Mouse (Mus musculus) gastrocnemius, adult 2 months (tissue): ENCODE data around the gene Arap1. TPM values are rescaled to one million over a fixed set of nuclear protein-coding genes. Genes with fewer than 3 reads are reported as not detected.
A peak's percentile ranks its signal among the peaks of the same experiment; 100 is the strongest.

Experiments used
- DNase-seq: peaks from one replicate; pipeline ENCODE4 v3.0.0; 2022
- H3K27ac ChIP-seq: fragments of 200-600 bp; 2 replicates; pipeline ENCODE4 v1.8.1; 2022; ENCODE audit warnings: mild to moderate bottlenecking
- H3K4me3 ChIP-seq: fragments of 200-600 bp; 2 replicates; pipeline ENCODE4 v1.8.1; 2022; ENCODE audit warnings: mild to moderate bottlenecking, moderate library complexity
- CTCF ChIP-seq: fragments of 200-600 bp; IDR thresholded peaks from 2 replicates; pipeline ENCODE4 v1.8.1; 2022; ENCODE audit warnings: antibody characterized with exemption, mild to moderate bottlenecking, moderate library complexity
- intact Hi-C: fragments of 180-260 bp; cut with DNase I; formaldehyde crosslinking; loops from one replicate; pipeline ENCODE4 v1.15.1; 2025
- total RNA-seq, 2 experiments: library from RNA; stranded (reverse); gene quantifications; 2 replicates each; pipeline ENCODE4 v1.2.3; 2021

Gene Arap1
- total RNA-seq, 2 experiments from 2014 or later, result 19.9 to 30.6 TPM

GRCm38 (mm10) chr7:101377741-101378262 lies 29.9 kb downstream of the Arap1 start:
- DNase-seq, result peak; percentile 82
- peak overlapping the region; percentile 67 for H3K4me3 ChIP-seq
- TF ChIP-seq CTCF, result no peak
- peak overlapping the region; percentile 85 for H3K27ac ChIP-seq
- intact Hi-C loops, result no loop called here

- Histone ChIP-seq H3K4me3 (peak overlapping the region; percentile 67), H3K27ac (peak overlapping the region; percentile 85)
- no peak for TF ChIP-seq CTCF
- intact Hi-C loops, result no loop called here
- DNase-seq, result no peak
Measured at GRCm38 (mm10) chr7:101378285-101378684, 30.4 kb downstream of the Arap1 start.

DNA sequence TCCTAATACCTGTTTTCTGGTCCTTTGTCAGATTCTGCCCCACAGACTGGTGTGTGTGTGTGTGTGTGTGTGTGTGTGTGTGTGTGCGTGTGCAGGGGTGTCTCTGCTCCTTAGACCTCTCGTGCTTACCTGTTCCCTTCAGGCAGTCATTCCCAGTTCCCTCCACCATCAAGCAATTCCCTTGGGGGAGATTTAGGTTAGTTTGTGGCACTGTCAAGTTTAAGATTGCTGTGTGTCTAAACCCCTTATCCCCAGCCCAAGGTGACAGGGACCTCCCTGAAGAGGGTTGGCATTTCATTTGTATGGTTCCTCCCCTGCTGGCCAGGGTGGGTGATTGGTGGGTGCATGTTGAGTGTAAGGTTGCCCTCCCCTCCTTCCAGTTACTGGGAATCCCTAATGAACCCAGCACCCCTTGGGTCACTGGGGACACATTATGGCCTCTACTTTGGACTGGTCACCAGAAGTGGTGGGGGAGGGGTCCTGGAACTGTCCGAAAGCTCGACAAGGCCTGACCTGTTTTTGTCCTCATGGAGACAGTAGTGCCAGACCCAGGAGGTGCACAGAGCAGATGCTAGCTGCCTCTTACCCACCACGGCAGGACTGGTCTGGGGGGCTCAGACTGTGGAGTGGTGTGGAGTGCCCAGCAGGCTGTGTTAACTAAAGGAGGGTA lies 31.1 kb downstream of the Arap1 start:
- Histone ChIP-seq H3K27ac (peak overlapping the region; percentile 85), H3K4me3 (peak overlapping the region; percentile 67)
- intact Hi-C loops, result no loop called here
- no peak for DNase-seq
- no peak for TF ChIP-seq CTCF

DNA sequence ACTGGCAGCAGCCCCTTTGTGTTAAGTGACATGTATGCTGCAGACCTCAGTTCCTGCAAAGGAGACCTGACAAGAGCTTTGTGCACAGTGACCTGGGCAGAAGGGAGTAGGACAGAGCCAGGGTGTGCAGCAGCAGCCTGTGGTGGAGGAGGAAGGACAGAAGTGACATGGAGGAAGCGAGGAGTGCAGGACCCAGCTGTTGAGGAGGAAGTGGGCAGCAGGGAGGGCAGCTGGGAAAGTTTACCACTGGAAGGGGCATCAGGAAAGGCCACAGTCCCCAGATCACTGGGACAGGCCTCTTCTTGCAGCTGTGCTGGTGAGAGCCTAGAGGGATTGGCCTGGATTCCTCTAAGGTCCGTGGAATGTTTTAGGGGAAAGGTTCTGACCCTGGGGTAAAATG lies 31.9 kb downstream of the Arap1 start:
- no peak for TF ChIP-seq CTCF
- no peak for DNase-seq
- H3K4me3 ChIP-seq, result peak overlapping the region; percentile 67
- H3K27ac ChIP-seq, result peak overlapping the region; percentile 85
- intact Hi-C loops, result no loop called here

GRCm38 (mm10) chr7:101381512-101381911 lies 33.6 kb downstream of the Arap1 start:
- DNase-seq, result peak; percentile 60
- Histone ChIP-seq H3K4me3 (no peak overlapping the region), H3K27ac (peak overlapping the region; percentile 82)
- no peak for TF ChIP-seq CTCF
- intact Hi-C loops, result no loop called here

DNA sequence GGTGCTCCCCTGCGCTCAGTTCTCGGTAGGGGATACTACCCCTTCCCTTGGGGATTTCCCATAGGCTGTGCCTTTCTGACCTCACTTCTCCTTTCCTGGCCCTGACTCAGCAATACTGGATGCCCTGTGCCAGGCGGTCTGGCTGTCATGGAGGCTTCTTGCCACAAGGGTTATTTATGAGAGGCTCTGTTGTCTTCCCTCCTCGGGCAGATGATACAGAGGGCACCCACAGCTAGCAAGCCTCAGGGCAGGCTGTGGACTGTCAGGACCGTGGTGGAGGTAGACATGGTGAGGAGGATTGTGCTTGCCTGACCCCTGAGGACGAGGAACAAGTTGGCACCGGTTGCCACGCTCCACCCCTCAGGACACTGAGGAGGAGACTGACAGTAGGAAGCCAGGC lies 34.5 kb downstream of the Arap1 start:
- peak; percentile 72 for DNase-seq
- Histone ChIP-seq H3K27ac (peak overlapping the region; percentile 82), H3K4me3 (peak overlapping the region; percentile 11)
- TF ChIP-seq CTCF, result peak; percentile 37
- intact Hi-C loops, result no loop called here

DNA sequence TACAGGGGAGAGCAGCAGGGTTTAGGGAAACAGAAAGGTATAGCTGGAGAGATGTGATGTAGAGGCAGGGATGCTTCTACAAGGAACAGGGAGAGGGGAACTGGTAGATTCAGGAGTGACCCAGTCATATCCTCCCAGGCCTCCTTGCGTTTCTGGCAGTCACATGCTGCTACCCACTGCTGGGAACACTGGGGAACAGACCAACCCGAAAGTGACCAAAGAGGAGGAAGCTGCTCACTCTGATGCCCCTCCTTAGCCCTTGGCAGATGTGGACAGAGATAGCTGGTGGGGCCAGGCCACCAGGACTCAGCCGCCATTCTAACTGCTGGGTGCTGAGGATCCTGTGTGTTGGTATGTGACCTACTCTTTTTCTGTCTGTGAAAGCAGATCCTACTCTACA lies 35.9 kb downstream of the Arap1 start:
- TF ChIP-seq CTCF, result no peak
- Histone ChIP-seq H3K4me3 (no peak overlapping the region), H3K27ac (peak overlapping the region; percentile 82; the same call in 1 of the 2 replicates)
- intact Hi-C loops, result no loop called here
- no peak for DNase-seq

- intact Hi-C loops, result no loop called here
- no peak for DNase-seq
- peak overlapping the region; percentile 57 for H3K27ac ChIP-seq
- peak overlapping the region; percentile 16 for H3K4me3 ChIP-seq
- no peak for TF ChIP-seq CTCF
Measured at GRCm38 (mm10) chr7:101384931-101385330, 37.1 kb downstream of the Arap1 start.

GRCm38 (mm10) chr7:101385331-101385733 lies 37.5 kb downstream of the Arap1 start:
- intact Hi-C loops, result no loop called here
- no peak for TF ChIP-seq CTCF
- Histone ChIP-seq H3K4me3 (peak overlapping the region; percentile 32), H3K27ac (peak overlapping the region; percentile 57)
- DNase-seq, result no peak

DNA sequence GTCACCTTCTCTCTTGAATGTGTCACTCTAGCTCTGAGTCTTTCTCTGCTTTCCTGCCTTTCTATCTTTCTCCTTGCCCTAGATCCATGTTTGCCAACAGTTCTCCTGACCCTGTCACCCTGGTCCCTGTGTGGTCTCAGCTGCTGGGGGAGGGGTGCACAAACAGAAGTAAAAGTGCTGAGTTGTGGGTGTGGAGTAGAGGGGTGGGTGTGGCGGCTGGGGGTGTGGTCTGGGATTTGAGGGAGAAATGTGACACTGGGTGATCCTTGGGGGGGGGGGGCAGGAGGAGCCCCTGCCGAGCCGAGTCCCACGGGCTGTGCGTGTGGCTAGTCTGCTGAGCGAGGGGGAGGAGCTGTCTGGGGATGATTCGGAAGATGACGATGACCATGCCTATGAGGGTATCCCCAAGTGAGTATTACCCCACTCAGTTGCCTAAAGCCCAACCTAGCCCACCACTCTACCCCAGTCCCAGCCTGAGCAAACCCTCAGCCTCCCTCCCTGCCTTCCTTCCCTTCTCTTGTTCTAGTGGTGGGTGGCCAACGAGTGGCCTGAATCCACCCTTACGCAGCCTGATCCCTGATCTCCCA lies 38.1 kb downstream of the Arap1 start:
- intact Hi-C loops, result no loop called here
- peak overlapping the region; percentile 57 for H3K27ac ChIP-seq

DNA sequence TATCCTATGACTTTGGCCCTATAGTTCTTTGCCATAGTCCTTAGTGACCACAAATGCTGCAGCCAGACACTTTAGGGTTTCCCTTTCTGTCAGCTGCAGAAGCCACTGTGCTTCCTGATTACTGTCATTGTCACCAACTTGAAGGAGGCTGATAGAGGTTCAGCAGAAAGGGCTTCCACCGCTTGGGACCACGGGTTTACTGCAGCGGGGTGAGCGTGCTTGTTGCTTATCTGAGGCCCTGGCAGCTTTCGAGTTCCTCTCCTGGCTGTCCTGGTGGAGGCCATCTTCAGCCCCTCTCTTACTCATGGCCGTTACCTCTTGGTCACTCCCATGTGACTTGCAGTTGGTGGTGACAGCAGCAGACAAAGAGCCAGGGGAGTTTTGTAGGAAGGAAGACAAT lies 41.4 kb downstream of the Arap1 start:
- no peak overlapping the region for H3K27ac ChIP-seq
- H3K4me3 ChIP-seq, result no peak overlapping the region
- intact Hi-C loops, result no loop called here
- DNase-seq, result no peak
- TF ChIP-seq CTCF, result no peak

More for the DNA sequence above, 38.1 kb downstream of the Arap1 start:
- peak overlapping the region; percentile 32 for H3K4me3 ChIP-seq
- TF ChIP-seq CTCF, result no peak
- no peak for DNase-seq

DNA sequence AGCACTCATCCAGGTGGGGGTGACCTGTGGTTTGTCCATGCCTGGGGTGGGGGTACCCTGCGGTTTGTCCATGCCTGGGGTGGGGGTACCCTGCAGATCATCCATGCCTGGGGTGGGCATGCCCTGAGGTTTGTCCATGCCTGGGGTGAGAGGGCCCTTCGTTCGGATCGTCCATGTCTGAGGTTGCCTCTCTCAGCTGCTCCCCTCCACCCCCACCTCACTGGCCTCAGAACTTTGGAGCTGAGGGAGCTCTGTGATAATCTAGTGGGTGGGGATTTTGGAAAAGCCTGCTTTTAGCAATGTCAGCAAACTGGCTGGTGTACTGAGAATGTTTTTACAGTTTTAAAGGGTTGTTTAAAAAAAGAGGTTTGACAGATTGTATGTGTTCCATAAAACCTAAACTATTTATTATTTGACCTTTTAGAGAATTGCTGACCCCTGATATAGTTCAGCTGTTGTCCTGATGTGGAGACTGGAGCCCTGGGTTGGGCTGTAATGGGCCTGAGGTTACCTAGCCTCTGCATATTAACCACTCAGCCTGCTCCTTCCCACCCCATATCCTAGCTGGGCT lies 44.1 kb downstream of the Arap1 start:
- Histone ChIP-seq H3K4me3 (no peak overlapping the region), H3K27ac (peak overlapping the region; percentile 83)
- TF ChIP-seq CTCF, result no peak
- intact Hi-C loops, result no loop called here
- no peak for DNase-seq

DNA sequence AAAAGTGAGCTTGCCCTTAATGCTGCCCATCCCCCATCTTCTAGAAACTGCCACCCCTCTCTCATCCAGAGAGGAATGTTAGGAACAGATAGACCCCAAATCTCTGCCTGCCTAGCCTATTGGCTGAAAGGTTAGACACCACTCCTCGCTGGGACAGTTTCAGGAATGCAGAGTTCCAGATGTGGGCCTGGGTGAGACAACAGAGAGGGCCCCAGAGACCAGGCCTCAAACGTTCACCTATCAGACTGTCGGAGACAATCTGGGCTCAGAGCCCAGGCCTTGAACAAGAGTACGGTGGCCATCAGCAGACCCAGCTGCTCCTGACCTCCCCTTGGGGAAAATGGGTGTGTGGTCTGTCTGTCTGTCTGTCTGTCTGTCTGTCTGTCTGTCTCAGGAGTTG lies 45.1 kb downstream of the Arap1 start:
- intact Hi-C loops, result no loop called here
- peak overlapping the region; percentile 83 for H3K27ac ChIP-seq
- no peak for TF ChIP-seq CTCF
- no peak overlapping the region for H3K4me3 ChIP-seq
- DNase-seq, result no peak
